Mouse (Mus musculus): ENCODE data around the gene Prim2. TPM values are rescaled to one million over a fixed set of nuclear protein-coding genes. Genes with fewer than 3 reads are reported as not detected.

Prim2 gene
- polyA plus RNA-seq, 1 experiment from 2014 or later: 41.9 TPM

GRCm38 (mm10) chr1:33689446-33690086 is 20.0 kb upstream of the Prim2 start:
- no peak overlapping the region for H3K9ac ChIP-seq (ENCODE audit: low read length)
- 91% methylated on average over 8 of the region's 8 CpGs for WGBS
- no peak for DNase-seq (ENCODE audit: low spot score)
- no peak for ATAC-seq (ENCODE audit: insufficient read depth, low FRiP score, low TSS enrichment)
- no peaks in the 10 kb centered on the region for H3K27me3 ChIP-seq (ENCODE audit: control insufficient read depth, insufficient read depth, low read length)
- no peaks in the 10 kb centered on the region for H3K9me3 ChIP-seq (ENCODE audit: control insufficient read depth, low read length)
- H3K36me3 ChIP-seq (ENCODE audit: control insufficient read depth, insufficient read depth, low read length): no peaks in the 10 kb centered on the region
- no peaks in the 10 kb centered on the region for H3K4me1 ChIP-seq (ENCODE audit: control insufficient read depth, insufficient read depth, low read length)
- no peak overlapping the region for H3K27ac ChIP-seq (ENCODE audit: low read depth, low read length)
- no peak overlapping the region for H3K4me2 ChIP-seq (ENCODE audit: low read depth)
- H3K4me3 ChIP-seq (ENCODE audit: low read depth, low read length): no peak overlapping the region

- no peaks in the 10 kb centered on the region for H3K9me3 ChIP-seq (ENCODE audit: control insufficient read depth, low read length)
- H3K27ac ChIP-seq (ENCODE audit: low read depth, low read length): no peak overlapping the region
- no peak for DNase-seq (ENCODE audit: low spot score)
- H3K9ac ChIP-seq (ENCODE audit: low read length): no peak overlapping the region
- WGBS: 77% methylated on average over 2 of the region's 2 CpGs
- no peaks in the 10 kb centered on the region for H3K4me1 ChIP-seq (ENCODE audit: control insufficient read depth, insufficient read depth, low read length)
- no peak overlapping the region for H3K4me2 ChIP-seq (ENCODE audit: low read depth)
- ATAC-seq (ENCODE audit: insufficient read depth, low FRiP score, low TSS enrichment): no peak
- H3K27me3 ChIP-seq (ENCODE audit: control insufficient read depth, insufficient read depth, low read length): no peaks in the 10 kb centered on the region
- no peak overlapping the region for H3K4me3 ChIP-seq (ENCODE audit: low read depth, low read length)
- H3K36me3 ChIP-seq (ENCODE audit: control insufficient read depth, insufficient read depth, low read length): no peaks in the 10 kb centered on the region
Observed at GRCm38 (mm10) chr1:33688810-33689209, 19.2 kb upstream of the Prim2 start.

DNA sequence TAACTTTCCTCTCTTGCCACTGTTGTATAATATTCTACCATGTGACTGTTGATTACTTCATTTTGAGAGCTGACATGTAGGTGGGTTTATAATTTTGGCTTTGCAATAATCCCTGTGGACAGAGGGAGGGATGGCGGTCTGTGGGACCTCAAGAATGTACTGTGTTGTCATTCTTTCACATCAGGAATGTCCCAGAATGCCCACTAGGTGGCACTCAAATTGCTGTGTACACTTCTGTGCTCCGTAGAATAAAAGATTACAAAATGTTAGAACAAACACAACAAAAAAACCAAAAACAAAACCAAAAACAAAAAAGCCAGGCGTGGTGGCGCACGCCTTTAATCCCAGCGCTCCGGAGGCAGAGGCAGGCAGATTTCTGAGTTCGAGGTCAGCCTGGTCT is 14.9 kb upstream of the Prim2 start:
- H3K27me3 ChIP-seq (ENCODE audit: control insufficient read depth, insufficient read depth, low read length): no peaks in the 10 kb centered on the region
- H3K9me3 ChIP-seq (ENCODE audit: control insufficient read depth, low read length): no peaks in the 10 kb centered on the region
- no peaks in the 10 kb centered on the region for H3K36me3 ChIP-seq (ENCODE audit: control insufficient read depth, insufficient read depth, low read length)
- H3K4me1 ChIP-seq (ENCODE audit: control insufficient read depth, insufficient read depth, low read length): no peaks in the 10 kb centered on the region
- no peak overlapping the region for H3K9ac ChIP-seq (ENCODE audit: low read length)
- H3K4me3 ChIP-seq (ENCODE audit: low read depth, low read length): no peak overlapping the region
- H3K27ac ChIP-seq (ENCODE audit: low read depth, low read length): no peak overlapping the region
- WGBS: 72% methylated on average over 8 of the region's 8 CpGs
- no peak overlapping the region for H3K4me2 ChIP-seq (ENCODE audit: low read depth)
- DNase-seq (ENCODE audit: low spot score) (no peak), ATAC-seq (ENCODE audit: insufficient read depth, low FRiP score, low TSS enrichment) (no peak)

DNA sequence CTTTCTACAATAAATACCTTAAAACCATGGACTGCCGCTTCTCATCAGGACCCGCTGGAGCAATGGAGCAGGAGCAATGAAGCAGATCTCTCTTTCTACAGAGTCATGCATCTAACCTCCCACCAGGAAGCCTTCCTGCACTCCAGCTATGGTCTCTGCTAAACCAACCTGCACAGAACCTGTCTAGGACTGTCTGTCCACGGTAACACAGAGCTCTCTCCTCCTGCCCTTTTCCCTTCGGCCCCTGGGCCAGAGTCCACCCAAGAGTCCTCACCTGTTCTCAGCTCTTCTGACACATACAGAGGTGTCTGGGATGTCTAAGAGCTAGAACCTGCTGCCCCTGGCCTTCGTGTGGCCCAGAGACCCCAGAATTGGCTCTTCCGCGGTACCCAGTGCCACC is 11.3 kb upstream of the Prim2 start:
- no peaks in the 10 kb centered on the region for H3K9me3 ChIP-seq (ENCODE audit: control insufficient read depth, low read length)
- 85% methylated on average over 7 of the region's 7 CpGs for WGBS
- no peak overlapping the region for H3K27ac ChIP-seq (ENCODE audit: low read depth, low read length)
- H3K36me3 ChIP-seq (ENCODE audit: control insufficient read depth, insufficient read depth, low read length): no peaks in the 10 kb centered on the region
- H3K4me3 ChIP-seq (ENCODE audit: low read depth, low read length): no peak overlapping the region
- no peaks in the 10 kb centered on the region for H3K4me1 ChIP-seq (ENCODE audit: control insufficient read depth, insufficient read depth, low read length)
- no peak for DNase-seq (ENCODE audit: low spot score)
- no peak for ATAC-seq (ENCODE audit: insufficient read depth, low FRiP score, low TSS enrichment)
- no peak overlapping the region for H3K9ac ChIP-seq (ENCODE audit: low read length)
- no peak overlapping the region for H3K4me2 ChIP-seq (ENCODE audit: low read depth)
- H3K27me3 ChIP-seq (ENCODE audit: control insufficient read depth, insufficient read depth, low read length): no peaks in the 10 kb centered on the region

DNA sequence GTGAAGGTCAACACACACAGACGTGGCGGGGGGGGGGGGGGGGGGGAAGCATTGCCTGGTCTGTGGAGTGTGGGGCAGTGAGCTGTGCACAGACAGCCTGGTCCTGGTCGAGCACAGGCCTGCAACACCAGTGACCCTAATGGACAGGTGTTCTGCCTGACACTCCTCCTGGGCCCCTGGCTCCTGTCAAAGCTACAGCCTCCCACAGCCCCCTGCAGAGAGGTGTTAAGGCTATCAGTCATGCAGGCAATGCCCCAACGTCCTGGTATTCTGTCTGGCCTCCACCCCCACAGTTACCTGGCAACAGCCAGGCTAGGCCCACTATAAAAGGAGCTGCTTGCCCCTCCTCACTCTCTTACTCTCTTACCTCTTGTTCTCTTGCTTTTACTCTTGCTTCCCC is 10.8 kb upstream of the Prim2 start:
- ATAC-seq (ENCODE audit: insufficient read depth, low FRiP score, low TSS enrichment): no peak
- 36% methylated on average over 3 of the region's 4 CpGs for WGBS
- Histone ChIP-seq H3K4me1 (ENCODE audit: control insufficient read depth, insufficient read depth, low read length) (no peaks in the 10 kb centered on the region), H3K9ac (ENCODE audit: low read length) (no peak overlapping the region), H3K27ac (ENCODE audit: low read depth, low read length) (no peak overlapping the region), H3K36me3 (ENCODE audit: control insufficient read depth, insufficient read depth, low read length) (no peaks in the 10 kb centered on the region), H3K9me3 (ENCODE audit: control insufficient read depth, low read length) (no peaks in the 10 kb centered on the region), H3K27me3 (ENCODE audit: control insufficient read depth, insufficient read depth, low read length) (no peaks in the 10 kb centered on the region), H3K4me2 (ENCODE audit: low read depth) (no peak overlapping the region), H3K4me3 (ENCODE audit: low read depth, low read length) (no peak overlapping the region)
- no peak for DNase-seq (ENCODE audit: low spot score)

- no peak overlapping the region for H3K4me3 ChIP-seq (ENCODE audit: low read depth, low read length)
Observed at GRCm38 (mm10) chr1:33673158-33673960, 3.8 kb upstream of the Prim2 start.

DNA sequence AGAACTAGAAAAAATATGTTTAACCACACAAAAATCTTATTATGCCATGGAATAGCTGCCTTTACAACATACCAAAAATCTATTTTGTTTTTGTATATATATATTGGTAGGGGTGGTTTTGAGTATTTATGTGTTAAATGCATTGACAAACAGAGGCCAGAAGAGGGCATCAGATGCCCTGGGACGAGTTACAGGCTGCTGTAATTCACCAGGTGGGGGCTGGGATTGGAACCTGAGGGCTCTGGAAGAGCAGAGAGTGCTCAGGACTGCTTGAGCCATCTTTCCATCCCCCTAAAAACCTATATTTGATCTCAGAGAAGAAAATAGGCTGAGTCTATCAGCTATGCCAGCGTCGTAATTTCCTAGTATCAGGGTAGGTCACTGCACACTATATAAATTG is 2.9 kb upstream of the Prim2 start:
- H3K9ac ChIP-seq (ENCODE audit: low read length): no peak overlapping the region
- no peak overlapping the region for H3K4me2 ChIP-seq (ENCODE audit: low read depth)
- ATAC-seq (ENCODE audit: insufficient read depth, low FRiP score, low TSS enrichment) (no peak), DNase-seq (ENCODE audit: low spot score) (peak; percentile 45)
- H3K27me3 ChIP-seq (ENCODE audit: control insufficient read depth, insufficient read depth, low read length): no peaks in the 10 kb centered on the region
- no peak overlapping the region for H3K27ac ChIP-seq (ENCODE audit: low read depth, low read length)
- no peaks in the 10 kb centered on the region for H3K4me1 ChIP-seq (ENCODE audit: control insufficient read depth, insufficient read depth, low read length)
- no peaks in the 10 kb centered on the region; the same call in 1 of the 2 replicates for H3K36me3 ChIP-seq (ENCODE audit: control insufficient read depth, insufficient read depth, low read length)
- no peak overlapping the region for H3K4me3 ChIP-seq (ENCODE audit: low read depth, low read length)
- WGBS: 26% methylated on average over 3 of the region's 3 CpGs
- H3K9me3 ChIP-seq (ENCODE audit: control insufficient read depth, low read length): no peaks in the 10 kb centered on the region

More at GRCm38 (mm10) chr1:33673158-33673960, 3.8 kb upstream of the Prim2 start:
- Histone ChIP-seq H3K27me3 (ENCODE audit: control insufficient read depth, insufficient read depth, low read length) (no peaks in the 10 kb centered on the region), H3K4me2 (ENCODE audit: low read depth) (no peak overlapping the region), H3K9ac (ENCODE audit: low read length) (no peak overlapping the region), H3K36me3 (ENCODE audit: control insufficient read depth, insufficient read depth, low read length) (no peaks in the 10 kb centered on the region), H3K27ac (ENCODE audit: low read depth, low read length) (no peak overlapping the region), H3K4me1 (ENCODE audit: control insufficient read depth, insufficient read depth, low read length) (no peaks in the 10 kb centered on the region), H3K9me3 (ENCODE audit: control insufficient read depth, low read length) (no peaks in the 10 kb centered on the region)
- no peak for ATAC-seq (ENCODE audit: insufficient read depth, low FRiP score, low TSS enrichment)
- 83% methylated on average over 17 of the region's 17 CpGs for WGBS
- DNase-seq (ENCODE audit: low spot score): no peak

DNA sequence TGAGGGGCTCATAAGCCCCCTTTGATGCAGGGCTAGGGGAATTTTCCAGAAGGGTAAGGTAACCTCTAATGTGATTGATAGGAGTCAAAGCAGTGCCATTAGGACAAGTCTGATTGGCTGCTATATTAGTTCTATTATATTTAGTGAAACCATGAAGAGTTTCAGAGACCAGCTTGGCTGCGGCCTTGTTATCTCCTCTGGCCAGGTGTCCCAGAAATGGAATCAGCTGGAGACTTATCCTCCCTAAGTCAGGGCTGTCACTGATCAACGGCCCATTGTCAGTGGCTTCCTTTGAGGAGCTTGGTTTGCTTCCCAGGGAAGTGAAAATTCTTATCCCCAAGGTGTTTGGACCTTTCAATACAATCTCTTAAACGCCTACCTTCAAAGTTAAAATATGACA is 2.5 kb upstream of the Prim2 start:
- Histone ChIP-seq H3K4me1 (ENCODE audit: control insufficient read depth, insufficient read depth, low read length) (no peaks in the 10 kb centered on the region), H3K9ac (ENCODE audit: low read length) (no peak overlapping the region), H3K27ac (ENCODE audit: low read depth, low read length) (no peak overlapping the region), H3K27me3 (ENCODE audit: control insufficient read depth, insufficient read depth, low read length) (no peaks in the 10 kb centered on the region), H3K36me3 (ENCODE audit: control insufficient read depth, insufficient read depth, low read length) (no peaks in the 10 kb centered on the region; the same call in 1 of the 2 replicates), H3K4me2 (ENCODE audit: low read depth) (no peak overlapping the region), H3K9me3 (ENCODE audit: control insufficient read depth, low read length) (no peaks in the 10 kb centered on the region), H3K4me3 (ENCODE audit: low read depth, low read length) (no peak overlapping the region)
- WGBS: 68% methylated on average over 3 of the region's 3 CpGs
- ATAC-seq (ENCODE audit: insufficient read depth, low FRiP score, low TSS enrichment) (no peak), DNase-seq (ENCODE audit: low spot score) (no peak)

GRCm38 (mm10) chr1:33671441-33671840 is 1.8 kb upstream of the Prim2 start:
- ATAC-seq (ENCODE audit: insufficient read depth, low FRiP score, low TSS enrichment) (no peak), DNase-seq (ENCODE audit: low spot score) (no peak)
- no peaks in the 10 kb centered on the region for H3K4me1 ChIP-seq (ENCODE audit: control insufficient read depth, insufficient read depth, low read length)
- H3K27me3 ChIP-seq (ENCODE audit: control insufficient read depth, insufficient read depth, low read length): no peaks in the 10 kb centered on the region
- WGBS: 80% methylated on average over 5 of the region's 5 CpGs
- H3K36me3 ChIP-seq (ENCODE audit: control insufficient read depth, insufficient read depth, low read length): no peaks in the 10 kb centered on the region; the same call in 1 of the 2 replicates
- H3K4me2 ChIP-seq (ENCODE audit: low read depth): no peak overlapping the region
- H3K9ac ChIP-seq (ENCODE audit: low read length): no peak overlapping the region
- no peak overlapping the region for H3K4me3 ChIP-seq (ENCODE audit: low read depth, low read length)
- no peaks in the 10 kb centered on the region for H3K9me3 ChIP-seq (ENCODE audit: control insufficient read depth, low read length)
- H3K27ac ChIP-seq (ENCODE audit: low read depth, low read length): no peak overlapping the region

Measured in neural tube, embryonic 11.5 days (tissue).